Mouse (Mus musculus): ENCODE data around the gene Selplg. TPM values are rescaled to one million over a fixed set of nuclear protein-coding genes. Genes with fewer than 3 reads are reported as not detected.

Gene Selplg
- total and polyA plus RNA-seq, 2 experiments from 2014 or later, result 1.6 to 1.7 TPM

DNA sequence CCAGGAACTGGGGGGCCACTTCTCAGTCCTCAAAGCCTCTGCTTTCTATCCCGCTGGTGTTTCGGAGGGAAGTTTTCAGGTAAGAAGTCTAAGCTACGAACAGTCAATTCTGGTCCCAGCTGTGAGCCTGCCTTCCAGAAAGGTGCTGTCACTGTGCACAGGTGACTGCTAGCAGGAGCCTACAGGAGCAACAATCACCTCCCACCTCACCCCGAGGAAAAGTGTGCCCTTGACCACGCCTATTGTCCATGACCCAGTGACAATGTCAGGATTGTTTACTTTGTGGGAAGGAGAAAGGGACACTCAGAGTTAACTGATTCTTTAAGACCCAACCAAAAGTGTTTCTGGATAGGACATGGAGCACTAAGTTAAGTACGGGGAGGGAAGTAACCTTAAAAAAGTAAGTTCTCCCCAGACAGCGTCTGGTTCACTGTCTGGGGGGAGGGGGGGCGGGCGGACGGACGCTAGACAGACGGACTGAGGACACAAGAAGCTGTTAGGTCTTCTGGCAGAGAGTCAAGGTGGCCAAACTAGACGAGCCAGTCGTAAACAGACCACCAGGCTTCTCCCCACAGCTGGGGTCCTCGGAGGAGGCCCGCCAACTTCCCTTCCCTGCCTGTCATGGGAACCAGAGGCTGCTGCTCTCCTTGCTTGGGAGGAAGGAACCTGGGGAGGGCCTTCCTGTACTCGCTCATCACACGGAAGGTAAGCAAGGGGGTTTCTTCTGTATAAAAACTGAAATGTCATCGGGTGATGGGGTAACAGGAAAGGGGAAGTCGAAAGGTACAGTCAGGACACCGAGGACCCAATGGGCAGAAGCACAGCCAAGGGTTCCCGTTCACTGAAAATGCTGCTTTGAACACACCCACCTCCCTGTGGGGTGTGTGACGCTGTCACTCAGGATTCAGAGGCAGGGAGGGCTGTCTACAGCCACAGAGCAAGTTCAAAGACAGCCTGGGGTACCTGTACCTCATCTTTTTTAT lies 9.1 kb upstream of the Selplg start:
- H3K27ac ChIP-seq (ENCODE audit: low read depth), result no peak overlapping the region
- no peak overlapping the region for H3K4me2 ChIP-seq (ENCODE audit: low read depth, low read length)
- no peaks in the 10 kb centered on the region for H3K4me1 ChIP-seq (ENCODE audit: control insufficient read depth, insufficient read depth)
- no peak overlapping the region for H3K9ac ChIP-seq (replicated peaks; ENCODE audit: low read depth, low read length)
- no peak for TF ChIP-seq CTCF (IDR thresholded peaks at IDR 0.05; ENCODE audit: low read depth)
- no peak for TF ChIP-seq EP300 (IDR thresholded peaks at IDR 0.05; ENCODE audit: low read depth)
- no peaks in the 10 kb centered on the region for H3K27me3 ChIP-seq (ENCODE audit: control insufficient read depth, insufficient read depth, low read length)
- no peak for DNase-seq (ENCODE audit: low spot score)
- H3K36me3 ChIP-seq (replicated peaks; ENCODE audit: control insufficient read depth, insufficient read depth, low read length), result peaks cover 49% of the 10 kb centered on the region
- ATAC-seq (ENCODE audit: insufficient read depth, low read depth), result no peak
- H3K4me3 ChIP-seq (ENCODE audit: low read depth, low read length), result no peak overlapping the region
- H3K9me3 ChIP-seq (replicated peaks; ENCODE audit: control insufficient read depth, low read length), result no peaks in the 10 kb centered on the region
- 70% methylated on average over 23 of the region's 23 CpGs for WGBS

- Histone ChIP-seq H3K36me3 (replicated peaks; ENCODE audit: control insufficient read depth, insufficient read depth, low read length) (peaks cover 38% of the 10 kb centered on the region), H3K4me1 (ENCODE audit: control insufficient read depth, insufficient read depth) (no peaks in the 10 kb centered on the region), H3K4me3 (ENCODE audit: low read depth, low read length) (no peak overlapping the region), H3K9me3 (replicated peaks; ENCODE audit: control insufficient read depth, low read length) (no peaks in the 10 kb centered on the region), H3K4me2 (ENCODE audit: low read depth, low read length) (no peak overlapping the region), H3K27me3 (ENCODE audit: control insufficient read depth, insufficient read depth, low read length) (no peaks in the 10 kb centered on the region), H3K9ac (replicated peaks; ENCODE audit: low read depth, low read length) (no peak overlapping the region), H3K27ac (ENCODE audit: low read depth) (no peak overlapping the region)
- DNase-seq (ENCODE audit: low spot score) (no peak), ATAC-seq (ENCODE audit: insufficient read depth, low read depth) (no peak)
- WGBS, result 91% methylated on average over 4 of the region's 4 CpGs
- TF ChIP-seq EP300 (IDR thresholded peaks at IDR 0.05; ENCODE audit: low read depth), result no peak
These were observed 8.0 kb upstream of the Selplg start for GRCm38 (mm10) chr5:113840443-113840842.

DNA sequence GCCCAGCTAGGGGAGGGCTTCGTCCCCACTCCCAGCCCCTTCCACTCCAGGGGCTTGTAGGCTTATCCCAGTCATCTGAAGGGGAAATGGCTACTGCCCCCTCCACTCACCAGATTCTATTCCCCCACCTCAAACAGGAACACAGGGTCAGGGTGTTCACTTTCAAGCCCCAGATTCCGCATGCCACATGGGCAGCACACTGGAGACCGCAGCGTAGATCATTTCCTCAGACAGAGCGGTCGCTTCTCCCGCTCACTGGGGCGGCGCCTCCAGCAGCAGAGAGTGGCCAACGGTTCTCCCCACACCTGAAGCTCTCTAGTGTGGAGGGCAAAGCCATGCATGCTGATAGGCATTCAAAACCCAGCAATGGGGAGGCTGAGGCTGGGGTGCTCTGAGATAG lies 4.5 kb upstream of the Selplg start:
- no peak overlapping the region for H3K9ac ChIP-seq (replicated peaks; ENCODE audit: low read depth, low read length)
- H3K4me1 ChIP-seq (ENCODE audit: control insufficient read depth, insufficient read depth), result no peaks in the 10 kb centered on the region
- H3K36me3 ChIP-seq (replicated peaks; ENCODE audit: control insufficient read depth, insufficient read depth, low read length), result 0 out of 2 replicates have a peak, but pooled peaks cover 5% of the 10 kb centered on the region
- DNase-seq (ENCODE audit: low spot score) (no peak), ATAC-seq (ENCODE audit: insufficient read depth, low read depth) (no peak)
- no peaks in the 10 kb centered on the region for H3K27me3 ChIP-seq (ENCODE audit: control insufficient read depth, insufficient read depth, low read length)
- TF ChIP-seq CTCF (IDR thresholded peaks at IDR 0.05; ENCODE audit: low read depth), result no peak
- no peak for TF ChIP-seq EP300 (IDR thresholded peaks at IDR 0.05; ENCODE audit: low read depth)
- no peak overlapping the region for H3K4me2 ChIP-seq (ENCODE audit: low read depth, low read length)
- H3K9me3 ChIP-seq (replicated peaks; ENCODE audit: control insufficient read depth, low read length), result no peaks in the 10 kb centered on the region
- 85% methylated on average over 10 of the region's 10 CpGs for WGBS
- no peak overlapping the region for H3K27ac ChIP-seq (ENCODE audit: low read depth)
- H3K4me3 ChIP-seq (ENCODE audit: low read depth, low read length), result no peak overlapping the region

- no peaks in the 10 kb centered on the region for H3K9me3 ChIP-seq (replicated peaks; ENCODE audit: control insufficient read depth, low read length)
- H3K4me3 ChIP-seq (ENCODE audit: low read depth, low read length), result no peak overlapping the region
- no peaks in the 10 kb centered on the region for H3K27me3 ChIP-seq (ENCODE audit: control insufficient read depth, insufficient read depth, low read length)
- TF ChIP-seq EP300 (IDR thresholded peaks at IDR 0.05; ENCODE audit: low read depth) (no peak), CTCF (IDR thresholded peaks at IDR 0.05; ENCODE audit: low read depth) (no peak)
- H3K36me3 ChIP-seq (replicated peaks; ENCODE audit: control insufficient read depth, insufficient read depth, low read length), result no peaks in the 10 kb centered on the region
- no peak for DNase-seq (ENCODE audit: low spot score)
- no peaks in the 10 kb centered on the region for H3K4me1 ChIP-seq (ENCODE audit: control insufficient read depth, insufficient read depth)
- no peak overlapping the region for H3K4me2 ChIP-seq (ENCODE audit: low read depth, low read length)
- WGBS, result 55% methylated on average over 16 of the region's 16 CpGs
- ATAC-seq (ENCODE audit: insufficient read depth, low read depth), result no peak; the same call in 1 of the 2 replicates
- no peak overlapping the region for H3K9ac ChIP-seq (replicated peaks; ENCODE audit: low read depth, low read length)
- H3K27ac ChIP-seq (ENCODE audit: low read depth), result no peak overlapping the region
These were observed 988 bp upstream of the Selplg start for GRCm38 (mm10) chr5:113833316-113833947.

GRCm38 (mm10) chr5:113831741-113832140 lies 703 bp downstream of the Selplg start:
- Histone ChIP-seq H3K36me3 (replicated peaks; ENCODE audit: control insufficient read depth, insufficient read depth, low read length) (no peaks in the 10 kb centered on the region), H3K9ac (replicated peaks; ENCODE audit: low read depth, low read length) (no peak overlapping the region), H3K27ac (ENCODE audit: low read depth) (no peak overlapping the region; the same call in 1 of the 2 replicates), H3K4me2 (ENCODE audit: low read depth, low read length) (no peak overlapping the region; the same call in 1 of the 2 replicates), H3K4me1 (ENCODE audit: control insufficient read depth, insufficient read depth) (no peaks in the 10 kb centered on the region), H3K9me3 (replicated peaks; ENCODE audit: control insufficient read depth, low read length) (no peaks in the 10 kb centered on the region), H3K27me3 (ENCODE audit: control insufficient read depth, insufficient read depth, low read length) (no peaks in the 10 kb centered on the region), H3K4me3 (ENCODE audit: low read depth, low read length) (no peak overlapping the region; the same call in 1 of the 2 replicates)
- ATAC-seq (ENCODE audit: insufficient read depth, low read depth) (no peak), DNase-seq (ENCODE audit: low spot score) (no peak)
- WGBS, result 43% methylated on average over 3 of the region's 3 CpGs
- TF ChIP-seq EP300 (IDR thresholded peaks at IDR 0.05; ENCODE audit: low read depth) (no peak), CTCF (IDR thresholded peaks at IDR 0.05; ENCODE audit: low read depth) (no peak)
